Mouse (Mus musculus) splenic B cell, adult 2 months (primary cell): ENCODE data around the gene Fkrp.

Experiments used
- DNase-seq: peaks from one replicate; pipeline ENCODE4 v3.0.0-alpha.2; 2011; ENCODE audit warnings: low read depth, low spot score
- H3K27me3 ChIP-seq: 2 replicates; pipeline ENCODE4 v1.6.1; 2012; ENCODE audit warnings: mild to moderate bottlenecking, low read length, moderate library complexity, mixed read lengths; ENCODE audit not compliant: control insufficient read depth, poor library complexity, insufficient read depth, severe bottlenecking
- H3K36me3 ChIP-seq: 2 replicates; pipeline ENCODE4 v1.6.1; 2012; ENCODE audit warnings: mild to moderate bottlenecking, low read length, moderate library complexity, mixed read lengths; ENCODE audit not compliant: control insufficient read depth, poor library complexity, insufficient read depth, severe bottlenecking

Gene Fkrp

DNA sequence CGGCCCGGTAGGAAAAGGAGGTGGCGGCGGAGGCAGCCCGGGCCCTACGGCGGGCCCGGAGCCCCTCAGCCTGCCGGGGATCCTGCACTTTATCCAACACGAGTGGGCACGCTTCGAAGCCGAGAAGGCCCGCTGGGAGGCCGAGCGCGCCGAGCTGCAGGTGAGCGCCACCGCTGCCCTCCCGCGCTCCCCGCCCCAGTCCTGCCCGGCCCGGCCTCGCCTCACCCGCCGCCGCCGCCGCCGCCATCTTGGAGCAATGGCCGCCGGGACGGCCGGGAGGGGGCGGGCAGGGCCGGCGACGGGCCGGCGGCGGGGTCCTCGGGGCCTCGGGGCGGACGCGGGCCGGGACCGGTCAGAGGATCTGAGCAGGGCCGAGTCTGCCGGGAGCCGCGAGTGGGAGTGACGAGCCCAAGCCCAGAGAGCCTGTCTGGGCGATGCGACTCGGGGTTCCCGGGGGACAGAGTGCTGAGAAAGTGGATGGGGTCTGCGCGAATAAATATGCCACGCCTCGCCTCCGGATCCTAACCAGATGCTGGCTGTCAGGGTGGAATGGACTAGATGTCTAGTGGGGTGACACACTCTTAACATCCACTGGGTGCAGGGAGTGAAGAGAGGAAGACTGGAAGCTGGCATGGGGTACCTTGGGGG, at the start of gene Fkrp:
TSS of gene Fkrp (minus strand) at position 258 of the 648 bp plus-strand sequence.
- DNase-seq = peak; percentile 38
- no peaks in the 10 kb centered on the region for H3K27me3 ChIP-seq
- H3K36me3 ChIP-seq = no peaks in the 10 kb centered on the region; the same call in 1 of the 2 replicates

DNA sequence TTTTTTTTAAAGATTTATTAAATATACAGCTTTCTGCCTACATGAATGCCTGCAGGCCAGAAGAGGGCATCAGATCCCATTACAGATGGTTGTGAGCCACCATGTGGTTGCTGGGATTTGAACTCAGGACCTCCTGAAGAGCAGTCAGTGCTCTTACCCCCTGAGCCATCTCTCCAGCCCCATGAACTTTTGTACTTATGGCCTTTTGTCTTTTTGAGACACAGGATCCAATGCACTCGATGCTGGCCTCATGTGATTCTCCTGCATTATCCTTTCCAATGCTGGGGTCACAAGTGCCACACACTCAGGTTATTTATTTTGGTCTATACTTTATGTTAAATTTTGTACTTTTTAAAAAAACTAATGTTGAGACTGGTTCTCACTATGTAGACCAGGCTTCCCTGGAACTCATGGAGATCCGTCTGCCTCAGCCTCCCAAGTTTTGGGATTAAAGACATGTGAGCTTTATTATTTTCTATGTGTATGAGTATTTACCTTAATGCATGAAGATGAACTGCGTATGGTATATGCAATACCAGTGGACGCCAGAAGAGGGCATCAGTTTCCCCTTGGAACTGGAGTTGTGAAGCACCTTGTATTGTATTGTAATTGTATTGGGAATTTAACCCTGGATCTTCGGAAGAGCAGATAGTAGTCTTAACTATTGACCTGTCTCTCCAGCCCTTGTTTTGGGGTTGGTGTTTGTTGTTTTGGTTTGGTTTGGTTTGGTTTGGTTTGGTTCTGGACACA, 43.5 kb upstream of the Fkrp start:
- peaks cover 42% of the 10 kb centered on the region for H3K36me3 ChIP-seq
- no peaks in the 10 kb centered on the region for H3K27me3 ChIP-seq
- DNase-seq = peak; percentile 80

DNA sequence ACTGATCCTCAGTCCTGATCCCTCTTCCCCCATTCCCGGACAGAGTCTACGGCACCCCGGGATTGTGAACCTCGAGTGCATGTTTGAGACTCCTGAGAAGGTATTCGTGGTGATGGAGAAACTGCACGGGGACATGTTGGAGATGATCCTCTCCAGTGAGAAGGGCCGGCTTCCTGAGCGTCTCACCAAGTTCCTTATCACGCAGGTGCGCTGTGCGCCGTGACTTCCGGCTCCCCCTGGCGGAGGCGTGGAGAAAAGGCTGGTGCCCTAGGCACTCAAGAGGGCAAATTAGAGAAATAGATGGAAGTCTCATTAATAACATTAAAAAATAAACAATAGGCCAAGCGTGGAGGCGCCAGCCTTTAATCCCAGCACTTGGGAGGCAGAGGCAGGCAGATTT, 41.8 kb upstream of the Fkrp start:
- H3K36me3 ChIP-seq = peaks cover 49% of the 10 kb centered on the region
- no peaks in the 10 kb centered on the region for H3K27me3 ChIP-seq
- DNase-seq = peak; percentile 78

DNA sequence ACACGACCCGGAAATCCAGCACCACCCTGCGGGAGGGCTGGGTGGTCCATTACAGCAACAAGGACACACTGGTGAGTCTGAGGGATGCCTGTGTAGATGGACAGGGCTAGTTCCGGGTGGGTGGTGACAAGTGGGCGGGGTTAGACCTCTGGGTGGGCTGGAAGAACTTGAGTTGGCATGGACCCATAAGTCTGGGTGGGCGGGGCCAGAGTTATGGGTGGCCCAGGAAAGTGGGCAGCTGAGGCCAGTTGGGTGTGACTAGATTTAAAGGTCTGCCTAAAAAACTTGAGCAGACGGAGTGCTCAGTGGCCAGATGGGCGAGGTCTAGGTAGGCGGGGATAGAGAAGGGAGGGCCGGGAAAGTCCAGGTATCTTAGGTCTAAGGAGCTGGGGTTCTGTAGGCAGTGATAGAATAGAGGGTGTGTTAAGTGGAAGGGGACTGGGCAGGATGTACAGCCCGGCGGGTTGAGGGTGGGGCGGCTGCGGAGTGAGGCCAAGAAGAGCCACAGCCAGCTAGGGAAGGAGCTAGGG, 36.8 kb upstream of the Fkrp start:
- H3K36me3 ChIP-seq = peaks cover 59% of the 10 kb centered on the region
- DNase-seq = no peak
- no peaks in the 10 kb centered on the region for H3K27me3 ChIP-seq

DNA sequence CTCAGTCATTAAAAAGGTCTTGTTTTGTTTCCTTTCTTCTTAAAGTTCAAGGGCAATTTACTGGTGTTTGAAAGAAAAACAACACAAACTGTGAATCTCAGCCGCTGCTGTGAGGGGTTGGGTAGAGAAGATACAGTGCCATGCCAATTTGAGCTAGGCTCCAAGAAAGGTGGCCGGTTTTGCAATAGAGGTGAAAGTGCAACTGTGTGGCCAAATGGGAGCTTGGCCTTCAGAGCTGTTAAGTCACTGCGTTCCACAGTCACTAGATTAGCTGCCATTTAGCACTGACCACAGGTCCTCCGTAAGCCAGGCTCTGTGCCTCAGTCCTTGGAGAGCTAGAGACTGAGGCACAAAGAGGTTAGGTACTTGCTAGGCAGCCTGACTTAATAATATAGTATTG, 35.1 kb upstream of the Fkrp start:
- DNase-seq = no peak
- Histone ChIP-seq H3K36me3 (peaks cover 56% of the 10 kb centered on the region), H3K27me3 (no peaks in the 10 kb centered on the region)

DNA sequence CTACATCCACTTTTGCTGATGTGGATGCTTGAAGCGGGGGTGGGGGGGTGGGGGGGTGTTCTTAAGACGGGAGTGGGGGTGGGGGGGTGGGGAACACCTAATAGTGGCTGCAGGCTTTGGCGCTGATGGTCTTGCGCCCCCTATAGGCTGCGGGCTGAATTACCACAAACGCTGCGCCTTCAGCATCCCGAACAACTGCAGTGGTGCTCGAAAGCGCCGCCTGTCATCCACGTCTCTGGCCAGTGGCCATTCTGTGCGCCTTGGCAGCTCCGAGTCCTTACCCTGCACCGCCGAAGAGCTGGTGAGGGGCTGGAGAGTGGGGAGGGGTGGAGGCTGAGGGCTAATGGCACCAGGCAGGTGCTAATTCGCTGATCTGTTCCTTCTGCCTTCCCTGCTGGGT, 32.0 kb upstream of the Fkrp start:
- H3K36me3 ChIP-seq = peaks cover 38% of the 10 kb centered on the region
- no peaks in the 10 kb centered on the region for H3K27me3 ChIP-seq
- DNase-seq = peak; percentile 65

DNA sequence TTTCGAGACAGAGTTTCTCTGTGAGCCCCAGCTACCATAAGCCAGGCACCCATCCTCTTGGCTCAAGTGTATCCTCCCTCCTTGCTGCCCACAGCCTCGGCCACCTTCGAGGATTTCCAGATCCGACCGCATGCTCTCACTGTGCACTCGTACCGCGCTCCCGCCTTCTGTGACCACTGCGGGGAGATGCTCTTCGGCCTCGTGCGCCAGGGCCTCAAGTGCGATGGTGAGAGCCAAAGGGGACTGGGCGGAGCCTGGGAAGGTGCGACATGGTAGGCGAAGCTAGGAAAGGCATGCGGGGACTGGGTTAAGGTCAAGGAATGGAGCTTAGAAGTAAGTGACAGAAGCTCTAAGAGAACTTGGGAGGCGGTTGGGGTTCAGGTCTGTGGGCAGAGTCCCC, 31.0 kb upstream of the Fkrp start:
- no peaks in the 10 kb centered on the region for H3K27me3 ChIP-seq
- DNase-seq = no peak
- peaks cover 29% of the 10 kb centered on the region for H3K36me3 ChIP-seq

DNA sequence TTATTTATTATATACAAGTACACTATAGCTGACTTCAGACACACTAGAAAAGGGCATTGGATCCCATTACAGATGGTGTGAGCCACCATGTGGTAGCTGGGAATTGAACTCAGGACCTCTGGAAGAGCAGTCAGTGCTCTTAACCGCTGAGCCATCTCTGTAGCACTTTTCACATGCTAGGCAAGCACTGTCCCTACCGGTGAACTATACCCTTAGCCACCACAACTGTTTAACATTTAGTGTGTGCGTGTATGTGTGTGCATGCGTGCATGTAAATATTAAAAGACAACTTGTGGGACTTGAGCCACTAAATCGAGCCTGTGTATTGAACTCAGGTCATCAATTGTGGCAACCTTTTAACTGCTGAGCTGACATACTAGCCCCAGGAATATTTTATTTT, 30.2 kb upstream of the Fkrp start:
- DNase-seq = no peak
- H3K27me3 ChIP-seq = no peaks in the 10 kb centered on the region
- peaks cover 24% of the 10 kb centered on the region for H3K36me3 ChIP-seq

DNA sequence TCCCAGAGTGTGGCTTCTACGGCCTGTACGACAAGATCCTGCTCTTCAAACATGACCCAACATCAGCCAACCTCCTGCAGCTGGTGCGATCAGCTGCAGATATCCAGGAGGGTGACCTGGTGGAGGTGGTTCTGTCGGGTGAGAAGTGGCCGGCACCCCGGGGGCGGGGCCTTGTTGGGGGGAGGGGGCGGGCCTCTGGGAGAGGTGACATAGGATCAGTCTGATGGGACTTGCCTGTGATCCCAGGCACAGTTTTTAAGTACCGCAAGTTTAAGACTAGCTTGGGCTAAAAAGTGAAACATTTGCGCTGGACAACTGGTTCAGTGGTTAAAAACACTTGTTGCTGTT, 29.3 kb upstream of the Fkrp start:
- DNase-seq = no peak
- Histone ChIP-seq H3K36me3 (peaks cover 24% of the 10 kb centered on the region), H3K27me3 (no peaks in the 10 kb centered on the region)

DNA sequence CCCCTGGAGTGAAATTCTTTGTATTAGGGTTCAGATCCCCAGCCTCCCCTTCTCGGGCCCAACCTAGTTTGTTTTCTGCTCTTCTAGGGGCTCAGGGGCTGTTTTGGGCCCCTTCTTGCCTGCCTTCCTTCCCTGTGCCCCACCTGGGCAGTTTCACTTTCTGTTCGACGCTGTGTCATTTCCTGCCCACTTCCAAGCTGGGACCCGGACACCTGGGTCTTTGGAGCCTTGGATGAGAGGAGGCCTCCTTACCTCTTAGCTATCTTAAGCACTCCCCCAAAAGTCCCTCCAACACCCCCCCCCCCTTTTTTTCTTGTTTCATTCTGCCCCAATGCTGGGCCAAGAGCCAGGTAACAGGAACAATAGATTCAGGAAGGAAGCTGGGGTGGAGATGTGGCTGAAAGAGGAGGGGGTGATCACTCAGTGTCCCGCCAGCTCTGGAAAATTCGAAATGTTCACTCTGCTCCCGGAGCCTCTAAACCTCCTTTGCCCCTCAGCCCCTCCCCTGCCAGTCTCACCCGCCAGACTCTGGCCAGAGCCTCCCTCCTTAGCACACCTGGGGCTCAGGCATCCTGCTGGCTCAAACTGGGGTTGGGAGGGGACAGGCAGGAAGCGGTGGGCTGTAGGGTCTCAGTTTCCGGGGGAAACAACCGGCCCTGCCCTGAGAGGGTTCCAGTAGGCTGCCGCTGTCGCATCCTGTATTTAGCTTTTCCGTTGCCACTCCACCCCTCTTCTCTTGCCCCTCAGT, 28.7 kb upstream of the Fkrp start:
- peak; percentile 62 for DNase-seq
- peaks cover 20% of the 10 kb centered on the region for H3K36me3 ChIP-seq
- no peaks in the 10 kb centered on the region for H3K27me3 ChIP-seq

DNA sequence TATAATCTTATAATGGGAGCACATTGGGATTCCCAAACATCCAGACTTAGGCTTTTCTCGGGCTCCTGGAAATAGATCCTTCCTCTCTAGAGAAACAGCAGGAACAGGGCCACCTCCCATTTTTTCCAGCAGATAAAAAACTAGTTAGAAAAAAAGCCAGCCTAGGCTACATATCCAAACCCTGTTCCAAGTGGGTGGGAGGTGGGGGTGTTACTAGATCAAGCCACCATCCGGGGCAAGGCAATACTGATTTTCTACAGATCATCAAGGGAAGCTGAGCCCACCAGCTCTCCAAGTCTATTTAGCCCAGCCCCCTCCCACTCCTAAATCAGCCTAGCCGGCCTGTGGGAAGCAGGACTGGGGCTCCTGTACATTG, 28.2 kb upstream of the Fkrp start:
- DNase-seq = no peak
- H3K27me3 ChIP-seq = no peaks in the 10 kb centered on the region
- H3K36me3 ChIP-seq = peaks cover 17% of the 10 kb centered on the region

DNA sequence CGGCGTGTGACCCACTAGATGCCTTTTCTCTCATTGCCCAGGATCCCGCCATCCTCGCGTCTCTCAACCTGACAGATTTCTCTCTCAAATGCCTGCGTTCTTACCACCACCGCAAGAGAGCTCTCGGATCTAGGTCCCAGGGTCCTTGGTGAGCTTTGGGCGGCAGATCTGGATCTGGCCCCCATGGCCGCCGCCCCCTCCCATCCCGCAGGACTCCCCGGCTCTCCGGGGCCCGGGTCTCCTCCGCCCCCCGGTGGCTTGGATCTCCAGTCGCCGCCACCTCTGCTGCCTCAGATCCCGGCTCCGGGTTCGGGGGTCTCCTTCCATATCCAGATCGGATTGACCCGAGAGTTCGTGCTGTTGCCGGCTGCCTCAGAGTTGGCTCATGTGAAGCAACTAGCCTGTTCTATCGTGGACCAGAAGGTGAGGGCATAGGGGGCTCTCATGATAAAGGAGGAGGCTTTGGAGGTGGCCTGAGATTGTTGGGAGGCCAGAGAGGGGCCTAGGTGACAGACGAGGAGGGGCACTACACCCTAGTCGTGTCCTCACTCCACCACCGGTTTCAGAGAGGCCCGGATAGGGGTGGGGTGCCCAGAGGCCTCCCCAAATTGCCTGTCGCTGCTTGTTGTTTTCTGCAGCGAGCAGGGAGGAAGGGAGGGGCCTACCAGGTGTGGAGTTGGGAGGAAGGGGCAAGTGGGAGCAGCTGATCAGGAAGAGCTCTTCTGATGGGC, 27.1 kb upstream of the Fkrp start:
- no peaks in the 10 kb centered on the region for H3K27me3 ChIP-seq
- no peak for DNase-seq
- H3K36me3 ChIP-seq = peaks cover 7% of the 10 kb centered on the region

DNA sequence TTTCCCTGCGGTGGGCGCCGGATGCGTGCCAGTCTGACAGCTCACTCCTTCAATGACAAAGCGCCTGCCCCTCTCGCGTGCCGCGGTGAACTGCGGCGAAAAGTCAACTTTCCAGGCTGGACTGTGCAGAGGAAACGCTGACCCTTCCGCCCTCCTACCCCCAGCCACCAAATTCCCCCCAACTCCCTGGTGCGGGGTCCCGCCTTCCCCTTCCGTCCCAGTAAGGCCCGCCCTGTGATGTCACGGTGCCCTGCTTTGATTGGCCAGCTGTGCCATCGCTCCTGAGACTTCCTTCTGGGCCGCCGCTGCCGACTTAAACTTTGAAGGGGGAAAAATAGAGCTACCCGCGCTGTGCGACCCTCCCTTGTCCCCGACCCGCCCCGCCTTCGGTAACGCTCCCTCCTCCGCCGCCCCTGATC, 26.1 kb upstream of the Fkrp start, which contains the start of gene Prkd2:
TSS of gene Prkd2 (plus strand) at position 258 of the 419 bp plus-strand sequence.
- H3K27me3 ChIP-seq = no peaks in the 10 kb centered on the region
- DNase-seq = peak; percentile 85

More for the DNA sequence above, 26.1 kb upstream of the Fkrp start, which contains the start of gene Prkd2:
- peaks cover 1% of the 10 kb centered on the region for H3K36me3 ChIP-seq
